In the genomic region with DNA sequence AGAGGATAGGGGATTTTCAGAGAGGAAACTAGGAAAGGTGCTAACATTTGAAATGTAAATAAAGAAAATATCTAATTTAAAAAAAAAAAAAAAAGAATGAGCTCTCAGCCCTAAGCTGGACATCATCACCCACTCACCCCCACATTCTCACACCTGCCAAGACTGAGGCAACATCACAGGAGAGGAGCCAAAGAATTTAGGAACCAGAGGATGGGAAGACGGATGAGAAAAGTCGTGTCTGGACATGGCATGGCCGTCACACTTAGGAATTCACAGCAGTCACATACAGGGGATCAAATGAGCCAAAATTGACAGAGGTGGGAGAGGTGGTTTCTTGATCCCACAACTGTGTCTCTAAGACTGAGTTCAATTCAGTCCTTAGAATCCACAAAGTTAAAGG, we compare ENCODE assay signal across 35 mouse cellular contexts.
"Had no signal": no experiment of that assay in that cellular context is flagged by ENCODE, and none has a peak within 500 bp of the region (broad histone marks: within the 10 kb centered on the region; RNA-seq: fewer than 3 reads in every experiment).

No protein-coding gene starts in this region.

- H3K27me3 ChIP-seq: heart, embryonic 12.5 days; heart, embryonic 13.5 days; heart, embryonic 15.5 days; hindbrain, embryonic 12.5 days; hindbrain, embryonic 13.5 days; hindbrain, embryonic 15.5 days; intestine, embryonic 15.5 days; kidney, embryonic 15.5 days had no signal

- H3K27ac ChIP-seq: heart, embryonic 13.5 days; heart, embryonic 15.5 days; hindbrain, embryonic 10.5 days; hindbrain, embryonic 12.5 days; hindbrain, embryonic 13.5 days; hindbrain, embryonic 14.5 days; hindbrain, embryonic 15.5 days; hindbrain, postnatal 0 days; intestine, embryonic 15.5 days; kidney, embryonic 15.5 days; kidney, postnatal 0 days; layer of hippocampus, adult 2 months; left cerebral cortex, adult 2 months had no signal

- H3K4me3 ChIP-seq: heart, embryonic 12.5 days; heart, embryonic 13.5 days; heart, embryonic 15.5 days; hindbrain, embryonic 10.5 days; hindbrain, embryonic 12.5 days; hindbrain, embryonic 13.5 days; hindbrain, embryonic 15.5 days; intestine, embryonic 15.5 days; kidney, embryonic 15.5 days; layer of hippocampus, adult 2 months; left cerebral cortex, adult 2 months had no signal

- ATAC-seq: hindbrain, embryonic 16.5 days; hindbrain, postnatal 0 days; inflammation-experienced regulatory T-cells, adult 6 months; intestine, embryonic 15.5 days; intestine, embryonic 16.5 days; intestine, postnatal 0 days had no signal

- DNase-seq: heart, postnatal 10 days; heart, postnatal 14 days; heart, postnatal 36 days; heart, postnatal 4 days; kidney, adult 11 months; kidney, adult 18-20 months; kidney, adult 2 months; kidney, adult 8-10 months; kidney, adult 9 months; kidney, postnatal 10 days; kidney, postnatal 14 days; kidney, postnatal 25 days; kidney, postnatal 36 days; kidney, postnatal 4 days; layer of hippocampus, adult 9-11 months; layer of hippocampus, postnatal 36 days had no signal

- H3K4me2 ChIP-seq: heart, embryonic 11.5 days; heart, embryonic 12.5 days; heart, embryonic 13.5 days; heart, embryonic 15.5 days; hindbrain, embryonic 12.5 days; hindbrain, embryonic 13.5 days; hindbrain, embryonic 14.5 days; hindbrain, embryonic 15.5 days; intestine, embryonic 15.5 days; kidney, embryonic 15.5 days had no signal

- H3K4me1 ChIP-seq: heart, embryonic 12.5 days; heart, embryonic 13.5 days; heart, embryonic 15.5 days; hindbrain, embryonic 10.5 days; hindbrain, embryonic 12.5 days; hindbrain, embryonic 13.5 days; hindbrain, embryonic 15.5 days; intestine, embryonic 15.5 days; kidney, embryonic 15.5 days had no signal

- H3K9ac ChIP-seq: heart, embryonic 12.5 days; heart, embryonic 13.5 days; heart, embryonic 15.5 days; hindbrain, embryonic 12.5 days; hindbrain, embryonic 13.5 days; hindbrain, embryonic 14.5 days; hindbrain, embryonic 15.5 days; intestine, embryonic 15.5 days; kidney, embryonic 15.5 days had no signal

- H3K36me3 ChIP-seq: heart, embryonic 12.5 days; heart, embryonic 13.5 days; heart, embryonic 15.5 days; hindbrain, embryonic 10.5 days; hindbrain, embryonic 12.5 days; hindbrain, embryonic 13.5 days; hindbrain, embryonic 15.5 days; intestine, embryonic 15.5 days; kidney, embryonic 15.5 days had no signal

- H3K9me3 ChIP-seq: heart, embryonic 12.5 days; heart, embryonic 13.5 days; heart, embryonic 15.5 days; hindbrain, embryonic 10.5 days; hindbrain, embryonic 12.5 days; hindbrain, embryonic 13.5 days; hindbrain, embryonic 15.5 days; intestine, embryonic 15.5 days; kidney, embryonic 15.5 days had no signal
